Comparison of ENCODE assay signal across 12 mouse cellular contexts in genomic region chr2:168878158-168878557, GRCm38 (mm10).
A peak's percentile ranks its signal among the peaks of the same experiment; 100 is the strongest.
DNase-seq lines count a peak whose midpoint lies in the region; ATAC-seq and TF ChIP-seq lines count a peak whose summit lies in the region.
"Had no signal": no experiment of that assay in that cellular context is flagged by ENCODE, and none has a peak within 500 bp of the region (broad histone marks: within the 10 kb centered on the region; RNA-seq: fewer than 3 reads in every experiment).

No protein-coding gene starts in this region.

- TF ChIP-seq POLR2A in thymus, adult 2 months (IDR thresholded peaks at IDR 0.05; ENCODE audit: control insufficient read depth, extremely low read depth, insufficient read depth, low read length, poor library complexity), result no peak

- H3K36me3 ChIP-seq in kidney, embryonic 15.5 days, result no peaks in the 10 kb centered on the region
- H3K36me3 ChIP-seq in thymus, adult 2 months (ENCODE audit: control insufficient read depth, insufficient read depth, low read length), result no peaks in the 10 kb centered on the region
- no peaks in the 10 kb centered on the region for H3K36me3 ChIP-seq in forebrain, embryonic 15.5 days
- H3K36me3 ChIP-seq: heart, embryonic 10.5 days; hindbrain, embryonic 12.5 days had no signal

- DNase-seq in kidney, adult 9 months, result peak; percentile 8
- peak; percentile 30 for DNase-seq in thymus, adult 2 months
- no peak for DNase-seq in thymus, adult 18-20 months
- no peak for DNase-seq in spleen, postnatal 10 days (ENCODE audit: low spot score in 2 of 2)
- DNase-seq: adrenal gland, adult 8-10 months; kidney, postnatal 10 days had no signal

- WGBS in kidney, embryonic 15.5 days, result 88% methylated on average over 4 of the region's 4 CpGs
- 81% methylated on average over 4 of the region's 4 CpGs for WGBS in thymus, adult 2 months
- WGBS in forebrain, embryonic 15.5 days, result 83% methylated on average over 4 of the region's 4 CpGs

- TF ChIP-seq CTCF in thymus, adult 2 months (IDR thresholded peaks at IDR 0.05; ENCODE audit: borderline replicate concordance, control insufficient read depth, extremely low read depth, insufficient read depth, low read length, poor library complexity), result no peak

- H3K27ac ChIP-seq in kidney, embryonic 15.5 days, result no peak overlapping the region
- H3K27ac ChIP-seq in thymus, adult 2 months (ENCODE audit: control insufficient read depth, insufficient read depth, low read length), result no peak overlapping the region
- no peak overlapping the region for H3K27ac ChIP-seq in forebrain, embryonic 15.5 days (replicated peaks)
- H3K27ac ChIP-seq: heart, embryonic 10.5 days; hindbrain, embryonic 12.5 days had no signal

- H3K4me2 ChIP-seq in kidney, embryonic 15.5 days, result no peak overlapping the region
- no peak overlapping the region for H3K4me2 ChIP-seq in forebrain, embryonic 15.5 days (replicated peaks)
- H3K4me2 ChIP-seq: hindbrain, embryonic 12.5 days had no signal

- no peak overlapping the region for H3K9ac ChIP-seq in kidney, embryonic 15.5 days
- H3K9ac ChIP-seq in forebrain, embryonic 15.5 days (replicated peaks), result no peak overlapping the region
- H3K9ac ChIP-seq: hindbrain, embryonic 12.5 days had no signal

- no peak overlapping the region for H3K4me3 ChIP-seq in kidney, embryonic 15.5 days (replicated peaks)
- H3K4me3 ChIP-seq in thymus, adult 2 months (ENCODE audit: control insufficient read depth, insufficient read depth, low read length), result no peak overlapping the region
- H3K4me3 ChIP-seq in forebrain, embryonic 15.5 days, result no peak overlapping the region
- H3K4me3 ChIP-seq: heart, embryonic 10.5 days; hindbrain, embryonic 12.5 days; myocyte had no signal

- H3K4me1 ChIP-seq in kidney, embryonic 15.5 days, result peaks cover 7% of the 10 kb centered on the region
- no peaks in the 10 kb centered on the region for H3K4me1 ChIP-seq in thymus, adult 2 months (replicated peaks; ENCODE audit: control insufficient read depth, insufficient read depth, low read length)
- H3K4me1 ChIP-seq in forebrain, embryonic 15.5 days, result no peaks in the 10 kb centered on the region
- H3K4me1 ChIP-seq: heart, embryonic 10.5 days; hindbrain, embryonic 12.5 days had no signal

- no peak for ATAC-seq in kidney, embryonic 15.5 days (replicated peaks; ENCODE audit: low FRiP score)
- peak; percentile 55; the same call in 1 of the 2 replicates for ATAC-seq in common myeloid progenitor, adult 5-6 weeks (replicated peaks; ENCODE audit: low read depth, poor library complexity, severe bottlenecking)
- ATAC-seq in forebrain, embryonic 15.5 days (replicated peaks), result no peak

- H3K27me3 ChIP-seq in kidney, embryonic 15.5 days, result 0 out of 2 replicates have a peak, but pooled peaks cover 2% of the 10 kb centered on the region
- H3K27me3 ChIP-seq in thymus, adult 2 months (ENCODE audit: control insufficient read depth, insufficient read depth, low read length), result no peaks in the 10 kb centered on the region
- no peaks in the 10 kb centered on the region for H3K27me3 ChIP-seq in forebrain, embryonic 15.5 days

- H3K9me3 ChIP-seq in kidney, embryonic 15.5 days (replicated peaks), result no peaks in the 10 kb centered on the region
- no peaks in the 10 kb centered on the region for H3K9me3 ChIP-seq in forebrain, embryonic 15.5 days
- H3K9me3 ChIP-seq: heart, embryonic 10.5 days; hindbrain, embryonic 12.5 days had no signal

Comparison
In these comparisons a context has a peak if more than half of its experiments do, and no peak if none do; other contexts are left out.
1. DNase-seq: peak in kidney, adult 9 months (single experiment) and thymus, adult 2 months (single experiment); none in thymus, adult 18-20 months (0 of 2) and spleen, postnatal 10 days (0 of 2).